Mouse (Mus musculus): ENCODE measurements around the gene Eda. TPM values are rescaled to one million over a fixed set of nuclear protein-coding genes. Genes with fewer than 3 reads are reported as not detected.
A peak's percentile ranks its signal among the peaks of the same experiment; 100 is the strongest.

Gene Eda
- polyA plus RNA-seq, 1 experiment from 2014 or later = 1.3 TPM

DNA sequence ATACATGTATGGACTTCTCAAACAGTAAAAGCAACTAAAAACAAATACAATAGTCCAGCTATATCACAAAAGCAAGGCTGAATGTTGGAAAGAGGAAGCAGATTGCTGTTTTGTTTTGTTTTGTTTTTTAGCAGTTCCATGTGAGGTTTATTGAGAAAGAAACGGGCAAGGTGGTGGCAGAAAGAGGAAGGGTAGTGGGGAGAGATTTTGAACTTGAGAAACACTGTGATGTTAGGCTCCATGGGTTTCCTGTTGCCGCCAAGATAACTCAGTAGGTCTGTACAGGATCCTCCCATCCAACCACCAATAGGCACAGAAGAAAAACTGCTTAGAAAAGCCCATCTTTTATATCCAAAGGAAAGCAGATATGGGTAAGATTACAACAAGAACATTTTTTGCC lies 365.3 kb downstream of the Eda start:
- Histone ChIP-seq H3K4me3 (replicated peaks; ENCODE audit: low read depth, low read length) (no peak overlapping the region), H3K9ac (ENCODE audit: low read depth, low read length) (no peak overlapping the region), H3K27me3 (ENCODE audit: insufficient read depth, low read length) (no peaks in the 10 kb centered on the region), H3K4me1 (replicated peaks; ENCODE audit: insufficient read depth, low read length) (no peaks in the 10 kb centered on the region), H3K9me3 (replicated peaks; ENCODE audit: low read length) (no peaks in the 10 kb centered on the region), H3K4me2 (ENCODE audit: low read length) (no peak overlapping the region), H3K36me3 (ENCODE audit: insufficient read depth, low read length) (no peaks in the 10 kb centered on the region), H3K27ac (no peak overlapping the region)
- DNase-seq (ENCODE audit: low spot score) = no peak
- no peak for TF ChIP-seq CTCF (IDR thresholded peaks at IDR 0.05; ENCODE audit: low read depth)
- ATAC-seq (replicated peaks; ENCODE audit: low FRiP score, low read depth) = no peak
- WGBS = 71% methylated on average over 2 of the region's 2 CpGs

- Histone ChIP-seq H3K9me3 (replicated peaks; ENCODE audit: low read length) (no peaks in the 10 kb centered on the region), H3K4me2 (ENCODE audit: low read length) (no peak overlapping the region), H3K4me3 (replicated peaks; ENCODE audit: low read depth, low read length) (no peak overlapping the region), H3K27me3 (ENCODE audit: insufficient read depth, low read length) (no peaks in the 10 kb centered on the region), H3K27ac (no peak overlapping the region), H3K36me3 (ENCODE audit: insufficient read depth, low read length) (no peaks in the 10 kb centered on the region), H3K4me1 (replicated peaks; ENCODE audit: insufficient read depth, low read length) (no peaks in the 10 kb centered on the region), H3K9ac (ENCODE audit: low read depth, low read length) (no peak overlapping the region)
- no peak for TF ChIP-seq CTCF (IDR thresholded peaks at IDR 0.05; ENCODE audit: low read depth)
- no peak for DNase-seq (ENCODE audit: low spot score)
- WGBS = 77% methylated on average over 2 of the region's 2 CpGs
- no peak for ATAC-seq (replicated peaks; ENCODE audit: low FRiP score, low read depth)
Measured at GRCm38 (mm10) chrX:100344433-100344832, 369.0 kb downstream of the Eda start.

GRCm38 (mm10) chrX:100356974-100357373 lies 381.6 kb downstream of the Eda start:
- Histone ChIP-seq H3K9ac (ENCODE audit: low read depth, low read length) (no peak overlapping the region), H3K36me3 (ENCODE audit: insufficient read depth, low read length) (no peaks in the 10 kb centered on the region), H3K9me3 (replicated peaks; ENCODE audit: low read length) (no peaks in the 10 kb centered on the region), H3K27ac (no peak overlapping the region), H3K27me3 (ENCODE audit: insufficient read depth, low read length) (no peaks in the 10 kb centered on the region), H3K4me3 (replicated peaks; ENCODE audit: low read depth, low read length) (no peak overlapping the region), H3K4me1 (replicated peaks; ENCODE audit: insufficient read depth, low read length) (no peaks in the 10 kb centered on the region), H3K4me2 (ENCODE audit: low read length) (no peak overlapping the region)
- no peak for TF ChIP-seq CTCF (IDR thresholded peaks at IDR 0.05; ENCODE audit: low read depth)
- DNase-seq (ENCODE audit: low spot score) (no peak), ATAC-seq (replicated peaks; ENCODE audit: low FRiP score, low read depth) (no peak)
- 87% methylated on average over 2 of the region's 2 CpGs for WGBS

- TF ChIP-seq CTCF (IDR thresholded peaks at IDR 0.05; ENCODE audit: low read depth) = no peak
- Histone ChIP-seq H3K27me3 (ENCODE audit: insufficient read depth, low read length) (no peaks in the 10 kb centered on the region), H3K36me3 (ENCODE audit: insufficient read depth, low read length) (no peaks in the 10 kb centered on the region), H3K4me1 (replicated peaks; ENCODE audit: insufficient read depth, low read length) (no peaks in the 10 kb centered on the region), H3K27ac (no peak overlapping the region), H3K9ac (ENCODE audit: low read depth, low read length) (no peak overlapping the region), H3K9me3 (replicated peaks; ENCODE audit: low read length) (no peaks in the 10 kb centered on the region), H3K4me3 (replicated peaks; ENCODE audit: low read depth, low read length) (no peak overlapping the region), H3K4me2 (ENCODE audit: low read length) (no peak overlapping the region)
- 90% methylated on average over 1 of the region's 1 CpGs for WGBS
- no peak for ATAC-seq (replicated peaks; ENCODE audit: low FRiP score, low read depth)
- DNase-seq (ENCODE audit: low spot score) = no peak
Measured at GRCm38 (mm10) chrX:100389887-100390286, 414.5 kb downstream of the Eda start.

- ATAC-seq (replicated peaks; ENCODE audit: low FRiP score, low read depth) (no peak), DNase-seq (ENCODE audit: low spot score) (peak; percentile 54)
- Histone ChIP-seq H3K4me1 (replicated peaks; ENCODE audit: insufficient read depth, low read length) (no peaks in the 10 kb centered on the region), H3K4me3 (replicated peaks; ENCODE audit: low read depth, low read length) (no peak overlapping the region), H3K27me3 (ENCODE audit: insufficient read depth, low read length) (no peaks in the 10 kb centered on the region), H3K9me3 (replicated peaks; ENCODE audit: low read length) (no peaks in the 10 kb centered on the region), H3K4me2 (ENCODE audit: low read length) (no peak overlapping the region), H3K27ac (no peak overlapping the region), H3K9ac (ENCODE audit: low read depth, low read length) (no peak overlapping the region), H3K36me3 (ENCODE audit: insufficient read depth, low read length) (no peaks in the 10 kb centered on the region)
- TF ChIP-seq CTCF (IDR thresholded peaks at IDR 0.05; ENCODE audit: low read depth) = peak; percentile 75
- 38% methylated on average over 6 of the region's 6 CpGs for WGBS
Measured at GRCm38 (mm10) chrX:100392304-100392703, 416.9 kb downstream of the Eda start.

- Histone ChIP-seq H3K4me2 (ENCODE audit: low read length) (no peak overlapping the region), H3K27ac (no peak overlapping the region), H3K9me3 (replicated peaks; ENCODE audit: low read length) (no peaks in the 10 kb centered on the region), H3K27me3 (ENCODE audit: insufficient read depth, low read length) (no peaks in the 10 kb centered on the region), H3K4me1 (replicated peaks; ENCODE audit: insufficient read depth, low read length) (no peaks in the 10 kb centered on the region), H3K9ac (ENCODE audit: low read depth, low read length) (no peak overlapping the region), H3K4me3 (replicated peaks; ENCODE audit: low read depth, low read length) (no peak overlapping the region), H3K36me3 (ENCODE audit: insufficient read depth, low read length) (no peaks in the 10 kb centered on the region)
- 57% methylated on average over 7 of the region's 7 CpGs for WGBS
- DNase-seq (ENCODE audit: low spot score) = peak; percentile 2
- TF ChIP-seq CTCF (IDR thresholded peaks at IDR 0.05; ENCODE audit: low read depth) = no peak
- no peak for ATAC-seq (replicated peaks; ENCODE audit: low FRiP score, low read depth)
Measured at GRCm38 (mm10) chrX:100394223-100394861, 418.9 kb downstream of the Eda start.

DNA sequence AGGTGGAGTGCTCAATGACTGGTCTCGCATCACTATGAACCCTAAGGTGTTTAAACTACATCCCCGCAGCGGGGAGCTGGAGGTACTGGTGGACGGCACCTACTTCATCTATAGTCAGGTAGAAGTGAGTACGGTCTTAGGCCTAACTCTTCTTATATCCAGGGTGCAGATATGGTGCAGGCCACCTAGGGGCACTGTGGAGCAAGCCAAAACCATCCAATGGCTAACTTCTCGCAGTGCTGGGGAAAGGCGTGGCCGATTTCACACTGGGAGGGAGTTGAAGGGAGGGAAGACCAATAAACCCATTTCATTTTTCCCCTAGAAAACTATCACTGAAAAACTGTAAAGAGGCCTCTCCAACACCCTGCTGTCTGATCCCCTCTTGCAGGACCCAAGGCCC lies 419.6 kb downstream of the Eda start:
- peak; percentile 44 for TF ChIP-seq CTCF (IDR thresholded peaks at IDR 0.05; ENCODE audit: low read depth)
- Histone ChIP-seq H3K4me3 (replicated peaks; ENCODE audit: low read depth, low read length) (no peak overlapping the region), H3K9me3 (replicated peaks; ENCODE audit: low read length) (no peaks in the 10 kb centered on the region), H3K4me1 (replicated peaks; ENCODE audit: insufficient read depth, low read length) (no peaks in the 10 kb centered on the region), H3K27me3 (ENCODE audit: insufficient read depth, low read length) (no peaks in the 10 kb centered on the region), H3K9ac (ENCODE audit: low read depth, low read length) (no peak overlapping the region), H3K36me3 (ENCODE audit: insufficient read depth, low read length) (no peaks in the 10 kb centered on the region), H3K27ac (no peak overlapping the region), H3K4me2 (ENCODE audit: low read length) (no peak overlapping the region)
- 85% methylated on average over 8 of the region's 8 CpGs for WGBS
- no peak for ATAC-seq (replicated peaks; ENCODE audit: low FRiP score, low read depth)
- no peak for DNase-seq (ENCODE audit: low spot score)

Data from kidney, postnatal 0 days (tissue).